Mouse (Mus musculus) thymus, adult 18-20 months (tissue): ENCODE measurements around the gene Wdr77.
"Not testable (repeated sequence)": the region's sequence is repeated elsewhere in the genome, so short reads cannot be mapped to it uniquely, and the experiment has no call there.

Source experiments
- DNase-seq, 2 experiments: peaks; one replicate each; pipeline ENCODE4 v3.0.0; 2022; ENCODE audit warnings: mixed read lengths in 2 of 2

The Wdr77 gene

DNA sequence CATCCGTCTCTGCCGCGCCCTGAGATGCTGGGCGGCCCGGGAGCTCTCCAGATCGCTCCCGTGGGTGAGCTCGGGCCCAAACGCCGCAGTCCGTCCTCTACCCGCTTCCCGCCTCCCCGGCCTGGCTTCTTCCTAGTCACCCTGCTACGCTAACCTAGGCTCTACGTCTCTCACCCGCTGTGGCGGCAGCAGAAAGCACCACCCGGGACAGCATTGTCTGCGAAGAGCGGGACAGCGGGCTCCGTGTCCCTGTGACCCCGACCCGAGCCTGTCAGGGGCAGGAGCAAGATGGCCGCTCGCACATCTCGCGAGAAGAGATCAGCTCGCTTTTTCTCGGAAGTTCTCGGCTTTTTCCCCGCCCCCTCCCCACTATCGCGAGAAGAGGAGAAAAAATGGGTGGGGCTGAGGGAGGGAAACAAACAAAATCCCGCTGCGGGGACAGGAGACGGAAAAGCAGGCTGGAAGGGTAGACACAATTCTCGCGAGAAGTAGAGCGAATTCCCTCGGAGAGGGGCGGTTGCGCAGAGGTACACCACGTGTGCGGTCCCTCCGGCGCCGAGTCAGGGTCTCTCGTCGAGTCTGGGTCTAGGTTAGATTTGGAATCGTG, at the start of gene Wdr77:
TSS of gene Wdr77 (plus strand) at position 396 of the 607 bp plus-strand sequence.
- DNase-seq: peak; percentile 87 to 94

DNA sequence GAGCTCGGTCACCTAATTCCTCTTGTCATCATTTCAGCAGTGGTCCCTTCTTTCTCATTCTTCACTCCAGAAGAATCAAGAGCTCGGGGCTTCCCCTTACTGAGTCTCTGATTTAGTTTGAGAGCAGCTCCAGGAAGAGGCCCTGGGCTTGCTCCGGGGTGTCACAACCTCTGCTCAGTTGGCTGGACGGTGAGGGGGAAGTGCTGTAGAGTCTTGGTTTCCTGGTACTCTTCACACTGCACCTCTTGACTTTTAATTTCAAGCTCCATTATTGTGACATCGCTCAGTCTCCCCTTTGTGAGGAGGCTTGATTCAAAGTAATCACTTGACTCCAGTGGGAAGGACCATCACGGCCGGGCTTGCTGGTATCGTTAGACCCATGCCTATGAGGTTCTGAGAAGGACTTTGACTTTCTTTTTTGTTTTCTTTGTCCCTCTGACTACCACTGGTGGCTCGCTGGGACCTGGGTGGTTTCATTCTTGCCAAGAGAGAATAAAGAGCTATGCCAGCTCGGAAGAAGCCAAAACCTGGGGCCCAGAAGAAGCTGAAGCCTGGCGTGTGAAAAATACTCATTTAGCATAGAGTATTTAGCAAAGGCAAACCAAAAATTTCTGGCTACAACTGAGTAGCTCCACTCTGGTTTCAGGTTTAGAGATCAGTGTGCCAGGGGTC, 48.5 kb upstream of the Wdr77 start:
- no peak for DNase-seq

DNA sequence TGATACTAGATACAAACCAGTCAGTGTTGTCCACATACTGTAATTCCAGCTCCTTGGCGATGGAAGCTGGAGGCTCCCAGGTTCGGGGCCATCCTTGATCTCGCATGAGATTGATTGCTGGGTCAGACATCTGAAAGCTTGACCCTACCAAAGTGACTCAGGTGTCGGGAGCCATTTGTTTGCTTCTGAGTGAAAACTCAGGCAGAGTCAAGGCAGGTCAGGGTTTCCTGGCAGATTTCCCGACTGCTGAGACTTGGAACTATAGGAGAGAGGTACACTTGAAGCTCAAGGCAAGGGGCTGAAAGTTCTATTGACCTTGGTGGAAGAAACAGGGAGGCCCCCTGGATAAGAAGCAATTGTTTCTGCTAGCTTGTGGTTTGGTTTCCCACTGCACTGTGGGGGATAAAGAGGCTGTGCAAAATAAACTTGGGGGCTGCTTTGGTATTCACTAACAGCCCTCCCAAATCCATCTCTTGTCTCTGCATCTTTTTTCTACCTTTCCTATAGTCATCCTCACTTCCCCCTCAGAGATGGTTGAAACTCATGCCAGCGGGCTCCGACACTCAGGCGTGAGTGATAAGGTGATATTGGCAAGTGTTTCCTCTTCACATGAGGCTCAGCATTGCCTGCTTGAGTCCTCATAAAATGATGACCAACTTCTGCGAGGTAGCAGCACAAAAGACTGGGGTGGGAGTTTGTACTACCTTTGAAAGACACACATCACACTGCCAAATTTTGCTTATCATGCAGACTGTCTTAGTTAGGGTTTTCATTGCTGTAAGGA, 46.9 kb upstream of the Wdr77 start:
- no peak for DNase-seq

DNA sequence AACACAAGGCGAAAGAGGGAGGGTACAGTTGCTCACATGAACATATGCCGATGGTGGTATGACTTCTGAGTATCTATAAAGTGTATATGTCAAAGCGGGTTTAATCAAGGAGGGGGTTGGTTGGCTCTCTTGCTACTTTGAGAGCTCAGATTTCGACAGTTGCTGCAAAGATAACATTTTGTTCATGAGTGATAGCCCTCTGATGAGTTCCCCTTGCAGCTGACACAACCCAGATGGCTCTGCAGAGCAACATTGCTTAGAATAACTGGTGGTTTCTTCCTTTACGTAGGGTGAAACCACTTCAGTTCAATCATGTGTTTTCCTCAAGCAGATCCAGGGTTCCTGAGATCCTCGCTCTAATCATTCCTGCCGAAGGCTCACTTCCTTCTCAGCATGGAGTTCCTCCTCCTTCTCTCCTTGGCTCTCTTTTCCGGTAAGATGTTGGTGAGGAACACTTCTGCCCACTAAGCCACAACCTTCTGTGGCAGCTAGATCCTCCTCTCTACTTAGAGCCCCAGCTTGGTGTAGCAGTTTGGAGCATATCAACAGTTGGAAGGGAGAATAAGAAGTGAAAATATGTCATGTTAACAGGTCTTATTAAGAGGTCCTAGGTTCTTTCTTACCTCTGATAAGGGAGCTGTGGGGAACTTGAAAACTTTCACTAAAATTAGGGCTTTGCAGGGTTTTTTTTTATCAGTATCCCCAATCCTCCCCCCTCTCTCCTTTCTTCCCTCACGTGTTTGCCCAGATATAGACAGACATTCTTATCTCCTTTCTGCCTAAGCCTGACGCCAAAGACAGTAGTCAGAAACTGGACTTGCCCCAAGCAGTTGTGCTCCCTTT, 45.1 kb upstream of the Wdr77 start:
- no peak for DNase-seq

DNA sequence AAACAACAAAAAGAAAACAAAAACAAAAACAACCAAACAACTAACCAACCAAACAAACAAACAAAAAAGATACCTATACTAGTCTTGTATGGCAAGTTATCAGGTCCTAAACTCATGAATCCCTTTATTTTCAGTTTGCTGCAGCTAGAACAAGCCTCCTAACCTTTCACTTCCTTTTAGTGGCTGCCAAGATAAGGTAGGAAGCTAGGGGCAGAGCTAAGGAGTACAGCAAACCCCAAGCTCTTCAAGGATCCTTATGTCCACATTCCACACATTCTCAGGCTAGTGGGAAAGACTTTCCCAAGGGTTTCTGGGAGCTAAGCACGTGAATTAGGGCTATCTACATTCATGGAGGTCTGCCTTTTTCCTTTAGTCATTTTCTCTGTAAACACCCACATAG, 43.9 kb upstream of the Wdr77 start:
- DNase-seq: no peak

DNA sequence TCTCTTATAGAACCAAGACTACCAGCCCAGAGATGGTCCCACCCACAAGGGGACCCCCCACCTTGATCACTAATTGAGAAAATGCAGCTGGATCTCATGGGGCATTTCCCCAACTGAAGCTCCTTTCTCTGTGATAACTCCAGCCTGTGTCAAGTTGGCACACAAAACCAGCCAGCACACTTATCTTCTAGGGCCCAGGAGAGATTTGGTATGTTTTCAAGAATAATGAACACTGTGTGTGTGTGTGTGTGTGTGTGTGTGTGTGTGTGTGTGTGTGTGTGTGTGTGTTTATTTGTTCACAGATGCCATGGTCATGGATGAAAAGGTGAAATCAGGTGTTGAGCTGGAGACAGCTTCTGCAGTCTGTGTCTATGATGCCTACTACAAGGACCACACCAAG, 42.7 kb upstream of the Wdr77 start:
- not testable (repeated sequence) for DNase-seq

DNA sequence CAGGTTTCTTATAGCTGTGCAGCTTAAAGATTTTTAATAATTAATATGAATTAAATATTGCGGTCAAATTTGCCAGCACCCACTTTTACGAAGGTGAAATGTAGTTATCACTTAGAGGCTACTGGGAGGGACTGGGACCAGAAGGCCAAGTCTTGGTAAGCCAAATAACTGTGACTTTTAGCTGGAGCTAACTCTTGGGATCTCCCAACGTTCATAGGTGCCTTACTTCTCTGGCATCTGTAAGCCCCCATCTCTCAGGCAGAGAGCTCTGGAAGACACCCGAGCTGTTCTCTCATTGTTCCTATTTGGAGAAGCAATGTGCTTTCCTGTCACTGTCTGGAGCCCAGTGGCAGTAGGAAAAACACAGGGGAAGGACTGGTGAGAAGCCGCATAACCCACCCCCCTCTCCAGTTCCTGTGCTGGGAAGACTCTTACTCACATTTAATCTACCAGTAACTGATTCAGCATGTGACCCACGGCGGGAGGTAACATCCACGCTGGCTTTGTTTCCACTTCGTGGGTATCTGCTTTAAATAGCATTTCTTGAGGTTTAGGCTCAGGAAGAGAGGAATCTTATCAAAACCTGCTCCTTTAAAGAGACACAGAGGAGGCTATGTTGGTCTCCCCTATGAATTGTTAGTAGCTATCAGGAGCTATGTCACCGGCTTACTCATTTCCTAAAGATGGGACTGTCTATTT, 41.4 kb upstream of the Wdr77 start:
- DNase-seq: no peak

DNA sequence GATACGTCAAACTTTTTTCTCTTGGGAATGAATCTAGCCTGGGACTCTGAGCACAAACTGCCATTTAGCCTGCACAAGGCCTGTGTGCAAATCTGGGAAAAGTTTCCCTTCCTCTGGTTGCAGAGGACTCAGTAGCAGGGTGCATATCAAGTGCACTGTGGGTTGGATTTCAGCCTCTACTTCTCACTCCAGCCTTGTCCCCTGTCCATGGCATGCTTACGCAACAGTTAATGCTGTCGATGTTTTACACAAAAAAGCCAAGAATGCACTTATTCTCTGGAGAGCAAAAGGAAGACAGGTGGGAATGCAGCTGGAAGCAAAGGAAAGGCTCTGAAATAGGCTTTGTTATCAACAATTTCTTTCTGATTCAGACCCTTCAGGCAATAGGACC, 40.8 kb upstream of the Wdr77 start:
- no peak for DNase-seq

DNA sequence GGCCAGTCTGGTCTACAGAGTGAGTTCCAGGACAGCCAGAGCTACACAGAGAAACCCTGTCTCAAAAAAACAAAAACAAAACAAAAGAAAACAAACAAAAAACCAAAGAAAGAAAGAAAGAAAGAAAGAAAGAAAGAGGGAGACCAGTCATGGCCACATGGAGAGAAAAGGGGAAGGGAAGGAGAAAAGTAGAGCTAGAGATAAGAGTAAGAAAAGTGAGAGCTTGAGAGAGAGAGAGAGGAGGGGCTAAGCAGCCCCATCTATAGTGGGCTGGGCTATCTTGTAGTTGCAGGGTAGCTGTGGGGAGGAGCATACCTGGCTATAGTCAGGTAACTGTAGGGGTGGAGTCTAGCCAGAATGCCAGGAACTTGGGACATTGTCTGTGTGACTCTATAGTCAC, 38.4 kb upstream of the Wdr77 start:
- not testable (repeated sequence) for DNase-seq

DNA sequence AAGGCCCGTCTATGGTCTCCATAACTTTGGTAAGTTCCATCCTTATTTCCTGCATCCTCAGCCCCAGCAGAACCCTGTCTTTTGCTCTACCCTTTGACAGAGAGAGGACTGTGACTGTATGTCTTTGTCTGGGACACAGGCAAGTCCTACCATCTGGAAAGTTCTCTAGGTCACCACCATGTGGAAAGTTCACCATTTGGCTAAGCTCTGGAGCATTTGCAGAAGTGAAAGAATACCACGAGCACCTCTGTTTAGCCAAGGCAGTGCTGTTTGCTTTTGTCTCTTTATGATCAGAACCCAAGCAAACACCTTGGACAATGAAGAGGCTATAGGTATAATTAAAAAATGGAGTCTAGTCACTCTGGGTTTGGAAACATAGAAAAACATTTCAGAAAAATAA, 37.2 kb upstream of the Wdr77 start:
- DNase-seq: no peak

DNA sequence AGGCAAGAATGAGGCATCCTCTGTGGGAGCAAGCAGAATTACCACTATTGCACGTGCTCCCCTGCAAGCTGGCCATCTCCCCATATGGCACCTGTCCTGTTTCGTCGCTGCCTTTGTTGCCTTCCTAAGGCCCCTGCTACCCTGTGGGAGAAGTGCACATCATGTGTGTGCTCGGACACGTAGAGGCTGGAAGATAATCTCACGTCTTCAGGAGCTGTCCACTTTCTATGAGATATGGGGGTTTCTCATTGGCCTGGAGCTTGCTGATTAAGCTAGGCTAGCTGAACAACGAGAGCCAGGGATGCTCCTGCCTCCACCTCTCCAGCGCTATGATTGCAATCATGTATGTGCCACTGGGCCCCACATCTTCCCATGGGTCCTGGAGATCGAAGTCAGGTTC, 34.6 kb upstream of the Wdr77 start:
- no peak for DNase-seq

DNA sequence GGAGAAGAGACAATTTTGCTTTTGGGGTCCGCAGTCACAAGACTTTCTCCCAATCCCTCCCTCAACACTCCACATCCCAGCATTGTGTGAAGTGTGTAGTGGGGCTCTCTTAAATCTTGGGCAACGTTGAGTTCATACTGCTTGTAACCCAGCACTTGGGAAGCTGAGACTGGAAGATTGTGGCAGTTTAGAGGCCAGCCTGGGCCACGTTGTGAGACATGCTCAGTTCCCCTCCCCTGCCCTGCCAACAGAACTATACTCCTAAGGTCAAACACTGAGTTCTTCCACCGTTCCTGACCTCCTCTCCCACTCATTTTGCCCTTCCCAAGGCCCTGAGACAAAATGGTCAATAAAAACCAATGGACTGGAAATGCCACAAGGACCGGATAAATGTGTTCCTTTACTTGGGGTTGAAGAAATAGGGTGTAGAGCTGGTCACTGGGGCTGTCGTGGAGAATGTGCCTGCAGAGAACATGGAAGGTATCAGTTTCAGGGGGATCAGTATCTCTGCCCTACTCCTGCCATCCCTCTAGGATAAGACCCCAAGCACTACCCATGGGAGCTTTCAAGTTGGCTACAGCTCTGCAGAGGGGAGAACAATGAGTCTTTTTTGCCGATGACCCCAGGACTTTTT, 31.5 kb upstream of the Wdr77 start:
- no peak for DNase-seq

DNA sequence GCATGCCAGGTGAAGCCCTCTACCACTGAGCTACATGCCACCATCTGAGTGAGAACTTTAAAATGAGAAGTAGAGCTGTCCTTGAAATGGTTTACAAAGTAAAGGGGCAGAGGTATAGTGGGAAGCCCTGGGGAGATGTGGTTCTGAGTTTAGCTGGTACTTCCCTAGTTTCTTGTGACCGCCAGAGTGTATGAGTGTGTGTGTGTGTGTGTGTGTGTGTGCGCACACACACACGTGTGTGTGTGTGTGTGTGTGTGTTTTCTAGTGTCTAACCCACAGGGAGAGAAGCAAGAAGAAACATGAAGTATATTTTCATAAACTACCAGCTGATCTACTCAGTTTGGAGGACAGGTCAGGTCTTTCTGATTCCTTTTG, 31.0 kb upstream of the Wdr77 start:
- DNase-seq: no peak

DNA sequence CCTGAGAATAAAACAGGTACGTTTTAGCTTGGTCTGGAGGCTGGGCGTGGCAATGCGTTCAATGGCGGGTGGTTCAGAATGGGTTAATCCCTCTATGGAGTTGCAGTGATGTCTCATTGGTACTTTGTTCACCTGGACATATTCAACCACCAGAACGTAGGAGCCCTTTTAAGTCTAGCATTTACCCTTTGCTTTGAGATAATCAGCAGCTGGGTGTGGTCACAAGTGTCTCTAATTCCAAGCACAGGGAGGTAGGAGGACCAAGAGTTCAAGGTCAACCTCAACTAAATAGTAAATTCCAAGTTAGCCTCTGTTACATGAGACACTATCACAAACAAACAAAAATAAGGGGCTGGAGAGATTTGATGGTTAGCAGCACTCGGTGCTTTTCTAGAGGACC, 30.4 kb upstream of the Wdr77 start:
- DNase-seq: no peak

DNA sequence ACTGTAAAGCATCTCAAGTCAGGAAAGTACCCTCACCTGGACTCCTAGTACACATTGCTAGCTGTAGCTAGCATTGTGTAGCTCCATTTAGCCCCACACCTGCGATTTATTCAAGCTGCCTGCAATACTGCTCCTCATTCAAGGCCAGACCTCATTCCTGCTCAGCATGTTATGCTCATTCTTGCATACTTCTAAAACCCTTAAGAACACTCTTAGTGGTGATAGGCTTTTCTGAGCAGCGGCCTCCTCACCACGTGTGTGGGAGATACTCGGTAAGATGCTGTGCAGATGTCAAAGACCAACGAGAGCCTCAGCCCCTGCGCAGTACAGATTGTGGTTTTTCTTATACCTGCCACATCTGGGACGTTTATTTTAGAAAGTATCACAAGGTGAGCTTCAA, 29.3 kb upstream of the Wdr77 start:
- no peak for DNase-seq

DNA sequence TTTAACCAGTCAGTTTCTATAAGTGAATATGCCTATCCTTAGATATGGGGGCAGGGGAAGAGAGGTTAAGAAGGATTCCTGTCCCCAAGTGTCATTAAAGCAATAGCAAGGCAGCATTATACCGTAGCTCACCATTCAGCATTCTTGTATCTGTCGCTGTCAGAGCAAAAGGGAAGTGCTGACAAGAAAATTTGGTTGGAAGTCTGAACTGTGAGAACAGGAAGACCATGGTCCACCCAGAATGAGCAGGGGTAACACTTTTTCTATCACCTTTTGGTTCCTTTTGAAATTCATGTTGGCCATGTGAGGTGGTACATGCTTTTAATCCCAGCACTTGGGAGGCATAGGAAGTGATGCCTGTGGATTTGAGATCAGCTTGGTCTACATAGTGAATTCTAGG, 28.1 kb upstream of the Wdr77 start:
- no peak for DNase-seq

DNA sequence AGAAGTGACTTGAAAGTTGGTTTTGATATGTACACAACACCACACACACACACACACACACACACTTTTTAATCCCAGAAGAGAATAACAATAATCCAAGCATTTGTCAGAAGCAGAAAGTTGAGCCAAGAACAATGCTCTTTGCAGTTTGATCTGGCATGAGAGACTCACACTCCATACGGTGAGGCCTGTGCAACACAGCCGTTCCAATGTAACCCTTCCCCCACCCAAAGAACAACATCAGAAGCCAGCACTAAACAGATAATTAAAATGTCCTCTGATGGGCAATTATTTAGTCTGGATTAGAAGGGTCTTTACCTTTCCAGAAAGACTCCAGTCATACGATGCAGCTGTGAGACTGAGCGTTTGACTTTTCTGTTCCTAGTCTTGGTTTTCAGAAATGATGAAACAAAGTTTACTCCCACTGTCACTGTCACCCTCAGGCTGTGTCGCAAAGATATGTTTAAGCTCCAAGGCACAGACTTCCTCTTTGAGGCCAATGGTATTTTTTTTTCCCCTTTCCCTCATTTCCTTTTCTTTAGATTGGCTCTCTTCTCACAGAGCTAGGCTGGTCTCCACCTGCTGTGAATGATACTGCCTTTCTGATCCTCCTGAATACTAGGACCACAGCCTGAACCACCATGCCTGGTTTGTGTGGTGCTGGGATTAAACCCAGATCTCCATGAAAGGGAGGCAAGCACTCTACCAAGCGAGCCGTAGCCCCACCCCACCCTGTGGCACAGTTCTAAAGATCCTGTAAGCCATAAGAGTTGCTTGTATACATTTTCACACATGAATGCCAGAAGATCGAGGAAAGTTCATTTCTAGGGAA, 26.7 kb upstream of the Wdr77 start, which contains the start of gene I830077J02Rik:
TSS of gene I830077J02Rik (minus strand) at position 425 of the 832 bp plus-strand sequence.
- DNase-seq: no peak

DNA sequence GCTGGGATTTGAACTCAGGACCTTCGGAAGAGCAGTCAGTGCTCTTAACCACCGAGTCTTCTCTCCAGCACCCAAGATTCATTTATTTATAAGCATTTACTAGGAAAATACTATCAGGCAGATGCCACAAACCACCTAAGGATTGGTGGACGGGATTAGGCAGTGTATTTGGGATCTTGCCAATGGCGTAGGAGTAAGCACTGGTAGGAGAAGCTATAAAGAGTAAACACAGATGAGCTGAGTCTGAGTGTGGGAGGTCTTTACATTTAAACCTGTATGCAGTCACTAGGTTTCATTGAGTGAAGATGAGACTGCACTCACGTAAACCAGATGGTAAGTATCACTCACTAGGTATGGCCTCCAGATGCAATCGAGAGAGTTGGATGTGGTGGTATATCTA, 25.2 kb upstream of the Wdr77 start:
- DNase-seq: no peak

DNA sequence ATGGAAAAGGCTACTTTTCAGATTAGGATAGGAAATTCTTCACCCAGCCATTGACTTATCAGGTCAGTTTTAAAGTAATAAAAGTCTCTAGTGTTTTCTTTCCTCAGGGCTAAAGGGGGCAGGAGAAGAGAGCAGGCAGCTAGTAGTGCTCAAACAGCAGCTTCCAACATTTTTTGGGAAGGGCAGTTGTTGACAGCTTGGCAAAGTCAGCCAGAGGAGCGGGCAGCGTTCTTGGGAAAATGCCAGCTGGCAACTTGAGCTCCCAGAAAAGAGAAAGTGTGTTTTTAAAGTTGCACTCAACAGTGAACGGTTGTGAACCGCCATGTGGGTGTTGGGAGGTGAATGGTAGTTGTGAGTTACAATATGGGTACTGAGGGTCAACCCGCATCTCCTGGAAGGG, 24.1 kb upstream of the Wdr77 start:
- no peak for DNase-seq

DNA sequence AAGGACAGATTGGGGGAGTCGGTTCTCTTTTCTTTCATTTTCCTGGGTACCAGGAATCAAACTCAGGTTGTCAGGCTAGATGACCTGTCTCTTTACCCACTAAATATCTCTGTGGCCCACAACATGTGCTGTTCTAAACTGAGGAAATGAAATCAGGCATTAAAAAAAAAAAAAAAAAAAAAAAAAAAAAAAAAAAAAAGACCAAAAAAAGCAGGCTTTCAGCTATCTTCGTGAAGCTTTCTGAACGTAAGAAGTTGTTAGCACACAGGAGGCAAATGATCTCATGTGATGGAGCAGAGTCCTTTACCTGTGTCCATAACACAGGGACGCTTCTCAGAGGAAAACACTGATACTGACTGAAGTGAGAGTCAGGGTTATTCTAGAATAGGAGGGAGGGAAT, 23.1 kb upstream of the Wdr77 start:
- no peak for DNase-seq

DNA sequence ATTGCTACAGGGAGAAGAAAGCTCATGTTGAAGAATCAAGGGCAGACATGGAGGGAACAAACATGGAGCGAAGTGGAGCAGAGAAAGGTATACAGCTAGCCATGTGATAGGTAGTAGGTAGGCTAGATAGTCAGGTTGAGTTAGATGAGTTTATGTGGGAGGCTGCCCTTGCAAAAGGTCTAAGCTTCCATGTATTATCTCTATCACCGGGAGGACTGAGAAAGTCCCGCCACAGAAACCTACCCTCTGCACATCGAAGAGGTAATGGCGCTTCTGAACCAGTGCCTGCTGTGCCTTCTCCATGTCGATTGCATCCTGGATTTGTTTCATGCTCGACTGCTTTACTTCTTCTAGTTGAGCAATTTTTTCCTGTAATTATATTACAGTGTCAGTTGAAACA, 7.8 kb upstream of the Wdr77 start:
- no peak for DNase-seq
